Mouse (Mus musculus) megakaryocyte, embryonic 14.5 days (primary cell): Measurements from ENCODE around the gene Fsip1. TPM values are rescaled to one million over a fixed set of nuclear protein-coding genes. Genes with fewer than 3 reads are reported as not detected.

Experiments
- H3K27me3 ChIP-seq: replicated peaks from 2 replicates; pipeline ENCODE3; 2012; ENCODE audit warnings: inconsistent platforms
- H3K36me3 ChIP-seq: replicated peaks from 2 replicates; pipeline ENCODE3; 2012; ENCODE audit warnings: low read length, inconsistent platforms, mixed read lengths
- H3K4me1 ChIP-seq: 2 replicates; pipeline ENCODE4 v1.6.1; 2012; ENCODE audit warnings: inconsistent platforms
- H3K4me3 ChIP-seq: replicated peaks from 2 replicates; pipeline ENCODE3; 2012; ENCODE audit warnings: moderate library complexity, mild to moderate bottlenecking, inconsistent platforms
- H3K9me3 ChIP-seq: 2 replicates; pipeline ENCODE4 v1.6.1; 2012; ENCODE audit warnings: inconsistent platforms
- FLI1 ChIP-seq: IDR thresholded peaks from 2 replicates; pipeline ENCODE4 v1.6.1; 2012; ENCODE audit warnings: low read length, inconsistent platforms, mixed read lengths
- GATA1 ChIP-seq: IDR thresholded peaks from 3 replicates; pipeline ENCODE4 v1.6.1; 2012; ENCODE audit warnings: mixed read lengths, low read length, inconsistent platforms, borderline replicate concordance
- polyA plus RNA-seq: library from polyadenylated mRNA; stranded (reverse); fragments of >175 nt; gene quantifications from 2 replicates; pipeline ENCODE4 v1.2.3, GENCODE M21; 2012; ENCODE audit warnings: low replicate concordance; ENCODE audit not compliant: insufficient read depth

The Fsip1 gene
- polyA plus RNA-seq, 1 experiment: not detected

GRCm38 (mm10) chr2:118196966-118197365, 59.8 kb downstream of the Fsip1 start:
- H3K36me3 ChIP-seq: no peaks in the 10 kb centered on the region
- no peak for TF ChIP-seq GATA1
- TF ChIP-seq FLI1: no peak
- no peak overlapping the region for H3K4me3 ChIP-seq
- H3K27me3 ChIP-seq: peaks cover 22% of the 10 kb centered on the region
- H3K9me3 ChIP-seq: peaks cover 20% of the 10 kb centered on the region
- peaks cover 4% of the 10 kb centered on the region for H3K4me1 ChIP-seq

DNA sequence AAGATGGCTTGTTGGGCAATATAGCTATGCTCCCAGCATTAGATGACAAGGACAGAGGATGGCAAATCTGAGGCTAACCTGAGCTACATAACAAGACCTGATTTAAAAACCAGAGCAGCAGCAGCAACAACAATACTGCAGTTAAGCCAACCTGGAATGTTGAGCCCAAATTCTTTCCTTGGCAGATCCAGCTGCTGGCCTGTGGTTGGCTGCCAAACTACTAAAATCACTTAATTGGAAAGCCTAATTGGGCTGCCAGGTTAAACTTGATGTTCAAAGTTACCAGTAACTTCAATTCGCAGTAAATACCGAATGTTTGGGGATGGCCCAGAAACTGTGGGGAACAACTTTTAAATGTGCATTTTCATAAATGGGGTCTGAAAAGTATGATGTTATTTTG, 74.6 kb downstream of the Fsip1 start:
- H3K9me3 ChIP-seq: peaks cover 13% of the 10 kb centered on the region
- H3K4me3 ChIP-seq: no peak overlapping the region
- peaks cover 10% of the 10 kb centered on the region for H3K27me3 ChIP-seq
- H3K4me1 ChIP-seq: no peaks in the 10 kb centered on the region
- no peaks in the 10 kb centered on the region for H3K36me3 ChIP-seq
- TF ChIP-seq GATA1 (no peak), FLI1 (no peak)

- peaks cover 15% of the 10 kb centered on the region for H3K27me3 ChIP-seq
- H3K9me3 ChIP-seq: peaks cover 16% of the 10 kb centered on the region
- no peaks in the 10 kb centered on the region for H3K4me1 ChIP-seq
- H3K36me3 ChIP-seq: no peaks in the 10 kb centered on the region
- no peak for TF ChIP-seq GATA1
- no peak for TF ChIP-seq FLI1
- no peak overlapping the region for H3K4me3 ChIP-seq
Measured at GRCm38 (mm10) chr2:118179873-118180585, 76.7 kb downstream of the Fsip1 start.

GRCm38 (mm10) chr2:118179472-118179871, 77.3 kb downstream of the Fsip1 start:
- Histone ChIP-seq H3K36me3 (no peaks in the 10 kb centered on the region), H3K4me1 (no peaks in the 10 kb centered on the region), H3K27me3 (peaks cover 14% of the 10 kb centered on the region), H3K4me3 (no peak overlapping the region), H3K9me3 (peaks cover 14% of the 10 kb centered on the region)
- TF ChIP-seq GATA1 (no peak), FLI1 (no peak)

DNA sequence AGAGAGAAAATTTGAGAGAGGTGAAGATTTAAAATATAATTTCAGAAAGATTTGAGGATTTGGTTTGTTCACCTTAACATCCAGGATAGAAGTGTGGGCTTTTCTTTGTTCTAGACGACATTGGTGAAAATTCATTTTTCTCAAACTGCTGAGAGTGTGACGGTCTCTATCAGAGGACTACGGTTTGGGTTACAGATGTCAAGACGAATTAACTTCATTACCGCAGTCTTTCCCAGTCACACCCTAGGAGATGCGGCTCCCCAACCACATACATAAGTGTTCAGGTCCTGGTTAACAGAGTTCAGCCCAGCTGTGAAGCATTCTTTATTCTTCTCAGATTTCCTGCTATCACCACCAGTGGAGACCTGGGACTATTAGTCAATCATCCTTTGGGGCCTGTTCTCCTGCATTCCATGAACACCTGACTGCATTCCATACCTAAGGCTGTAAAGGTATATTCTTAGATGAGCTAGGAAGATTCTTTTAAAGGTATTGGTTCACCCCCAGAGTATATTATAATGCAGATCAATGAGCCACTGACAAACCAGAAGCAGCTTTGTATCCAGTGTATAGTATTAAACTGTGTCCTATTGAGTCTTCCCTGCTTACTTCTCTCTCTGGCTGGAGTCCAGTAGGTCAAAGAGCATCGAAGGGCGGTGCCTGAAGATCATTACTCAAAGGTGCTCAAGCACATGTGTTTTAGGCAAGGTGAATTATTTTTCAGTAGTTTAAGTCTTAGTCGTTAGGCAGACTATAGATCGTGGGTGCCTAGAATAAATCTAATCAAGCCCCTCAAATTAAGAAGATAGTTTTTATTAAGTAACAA, 82.0 kb downstream of the Fsip1 start:
- Histone ChIP-seq H3K27me3 (peaks cover 8% of the 10 kb centered on the region), H3K4me3 (no peak overlapping the region), H3K9me3 (peaks cover 15% of the 10 kb centered on the region), H3K36me3 (no peaks in the 10 kb centered on the region), H3K4me1 (no peaks in the 10 kb centered on the region)
- no peak for TF ChIP-seq GATA1
- no peak for TF ChIP-seq FLI1

- no peaks in the 10 kb centered on the region for H3K36me3 ChIP-seq
- H3K4me3 ChIP-seq: no peak overlapping the region
- peaks cover 4% of the 10 kb centered on the region for H3K9me3 ChIP-seq
- TF ChIP-seq GATA1: no peak
- no peak for TF ChIP-seq FLI1
- peaks cover 17% of the 10 kb centered on the region for H3K27me3 ChIP-seq
- no peaks in the 10 kb centered on the region for H3K4me1 ChIP-seq
Measured at GRCm38 (mm10) chr2:118168225-118168624, 88.5 kb downstream of the Fsip1 start.

DNA sequence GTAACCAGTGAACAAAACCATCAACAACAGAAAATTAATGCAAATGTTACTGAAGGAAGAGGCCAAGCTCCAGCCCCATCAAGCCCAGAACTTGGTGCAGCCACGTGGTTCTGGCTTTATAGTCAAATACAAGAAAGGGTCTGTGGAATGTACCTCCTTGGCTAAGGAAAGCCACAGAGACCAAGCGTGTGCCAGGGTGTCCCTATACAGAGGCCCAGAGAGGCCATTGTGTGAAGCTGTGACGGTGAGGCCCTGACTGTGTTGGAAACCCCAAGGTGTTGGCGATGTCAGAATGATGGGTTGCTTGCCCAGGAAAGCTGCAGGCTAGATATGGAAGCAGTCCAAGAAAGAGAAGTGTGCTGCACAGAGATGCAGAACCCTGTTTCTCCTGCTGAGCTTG, 89.0 kb downstream of the Fsip1 start:
- H3K9me3 ChIP-seq: peaks cover 4% of the 10 kb centered on the region
- H3K4me3 ChIP-seq: no peak overlapping the region
- TF ChIP-seq GATA1 (no peak), FLI1 (no peak)

GRCm38 (mm10) chr2:118165691-118166090, 91.1 kb downstream of the Fsip1 start:
- peaks cover 4% of the 10 kb centered on the region for H3K9me3 ChIP-seq

More for the DNA sequence above, 89.0 kb downstream of the Fsip1 start:
- H3K4me1 ChIP-seq: no peaks in the 10 kb centered on the region
- no peaks in the 10 kb centered on the region for H3K36me3 ChIP-seq
- peaks cover 20% of the 10 kb centered on the region for H3K27me3 ChIP-seq

DNA sequence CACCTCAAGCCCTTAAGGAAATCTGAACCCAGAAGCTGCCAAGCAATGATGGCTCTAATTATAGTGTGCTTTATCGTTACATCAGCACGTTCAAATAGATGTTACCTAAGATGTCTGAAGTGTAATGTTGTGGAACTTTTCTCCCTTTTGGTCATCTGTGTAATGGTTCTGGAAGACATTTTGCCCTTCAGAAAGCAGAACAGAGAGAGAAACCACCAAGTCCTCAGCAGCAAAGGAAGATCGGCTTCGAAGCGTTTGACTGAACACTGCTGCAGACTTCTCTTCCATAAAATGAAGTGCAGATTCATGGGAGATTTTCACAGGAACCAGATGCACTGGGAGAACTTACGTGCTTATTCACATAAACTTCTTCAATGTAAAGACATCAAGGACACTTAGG, 92.6 kb downstream of the Fsip1 start:
- Histone ChIP-seq H3K36me3 (no peaks in the 10 kb centered on the region), H3K27me3 (peaks cover 26% of the 10 kb centered on the region), H3K4me3 (no peak overlapping the region), H3K9me3 (no peaks in the 10 kb centered on the region), H3K4me1 (peaks cover 3% of the 10 kb centered on the region; the same call in 1 of the 2 replicates)
- TF ChIP-seq FLI1 (no peak), GATA1 (no peak)

More at GRCm38 (mm10) chr2:118165691-118166090, 91.1 kb downstream of the Fsip1 start:
- Histone ChIP-seq H3K4me3 (no peak overlapping the region), H3K27me3 (peaks cover 24% of the 10 kb centered on the region), H3K4me1 (no peaks in the 10 kb centered on the region), H3K36me3 (no peaks in the 10 kb centered on the region)
- TF ChIP-seq GATA1 (no peak), FLI1 (no peak)

GRCm38 (mm10) chr2:118162486-118162885, 94.3 kb downstream of the Fsip1 start:
- TF ChIP-seq FLI1 (no peak), GATA1 (no peak)
- no peaks in the 10 kb centered on the region for H3K36me3 ChIP-seq

More at GRCm38 (mm10) chr2:118162486-118162885, 94.3 kb downstream of the Fsip1 start:
- peaks cover 21% of the 10 kb centered on the region for H3K27me3 ChIP-seq
- H3K4me1 ChIP-seq: peaks cover 3% of the 10 kb centered on the region; the same call in 1 of the 2 replicates
- no peaks in the 10 kb centered on the region for H3K9me3 ChIP-seq
- no peak overlapping the region for H3K4me3 ChIP-seq
